Mouse (Mus musculus): ENCODE results near the gene Cdx2.

Cdx2 gene

GRCm38 (mm10) chr5:147306638-147307397, at the start of gene Cdx2:
TSS of gene Cdx2 (minus strand) at chr5:147307270.
- peaks cover 100% of the 10 kb centered on the region for H3K27me3 ChIP-seq (ENCODE audit: insufficient read depth, low read length)
- TF ChIP-seq NANOG (IDR thresholded peaks at IDR 0.05; ENCODE audit: borderline replicate concordance, low read length) (no peak), CTCF (conservative IDR thresholded peaks at IDR 0.05; ENCODE audit: low read length) (no peak), POU5F1 (IDR thresholded peaks at IDR 0.05; ENCODE audit: borderline replicate concordance, low read length) (no peak)

GRCm38 (mm10) chr5:147356260-147357055, 49.4 kb upstream of the Cdx2 start:
- no peaks in the 10 kb centered on the region for H3K36me3 ChIP-seq (ENCODE audit: insufficient read depth, low read length)

More at GRCm38 (mm10) chr5:147306638-147307397, at the start of gene Cdx2:
- H3K4me3 ChIP-seq (replicated peaks; ENCODE audit: low read length): peak within 1 kb of the TSS; percentile 71
- no peaks in the 10 kb centered on the region for H3K36me3 ChIP-seq (ENCODE audit: insufficient read depth, low read length)
- peaks cover 42% of the 10 kb centered on the region for H3K4me1 ChIP-seq (replicated peaks; ENCODE audit: low read depth, low read length)
- H3K9me3 ChIP-seq (ENCODE audit: low read length): no peaks in the 10 kb centered on the region

GRCm38 (mm10) chr5:147355788-147356187, 48.7 kb upstream of the Cdx2 start:
- Histone ChIP-seq H3K4me1 (replicated peaks; ENCODE audit: low read depth, low read length) (peaks cover 45% of the 10 kb centered on the region), H3K27me3 (ENCODE audit: insufficient read depth, low read length) (peaks cover 15% of the 10 kb centered on the region), H3K4me3 (replicated peaks; ENCODE audit: low read length) (no peak overlapping the region), H3K36me3 (ENCODE audit: insufficient read depth, low read length) (no peaks in the 10 kb centered on the region), H3K9me3 (ENCODE audit: low read length) (no peaks in the 10 kb centered on the region)
- no peak for TF ChIP-seq CTCF (conservative IDR thresholded peaks at IDR 0.05; ENCODE audit: low read length)
- no peak for TF ChIP-seq NANOG (IDR thresholded peaks at IDR 0.05; ENCODE audit: borderline replicate concordance, low read length)
- TF ChIP-seq POU5F1 (IDR thresholded peaks at IDR 0.05; ENCODE audit: borderline replicate concordance, low read length): no peak

More at GRCm38 (mm10) chr5:147356260-147357055, 49.4 kb upstream of the Cdx2 start:
- peaks cover 12% of the 10 kb centered on the region; the same call in 1 of the 2 replicates for H3K27me3 ChIP-seq (ENCODE audit: insufficient read depth, low read length)
- peaks cover 50% of the 10 kb centered on the region for H3K4me1 ChIP-seq (replicated peaks; ENCODE audit: low read depth, low read length)
- no peaks in the 10 kb centered on the region for H3K9me3 ChIP-seq (ENCODE audit: low read length)
- no peak for TF ChIP-seq CTCF (conservative IDR thresholded peaks at IDR 0.05; ENCODE audit: low read length)
- no peak for TF ChIP-seq NANOG (IDR thresholded peaks at IDR 0.05; ENCODE audit: borderline replicate concordance, low read length)
- TF ChIP-seq POU5F1 (IDR thresholded peaks at IDR 0.05; ENCODE audit: borderline replicate concordance, low read length): no peak
- no peak overlapping the region for H3K4me3 ChIP-seq (replicated peaks; ENCODE audit: low read length)

- Histone ChIP-seq H3K27me3 (ENCODE audit: insufficient read depth, low read length) (peaks cover 15% of the 10 kb centered on the region), H3K9me3 (ENCODE audit: low read length) (no peaks in the 10 kb centered on the region), H3K4me3 (replicated peaks; ENCODE audit: low read length) (no peak overlapping the region), H3K36me3 (ENCODE audit: insufficient read depth, low read length) (no peaks in the 10 kb centered on the region), H3K4me1 (replicated peaks; ENCODE audit: low read depth, low read length) (peaks cover 42% of the 10 kb centered on the region)
- TF ChIP-seq NANOG (IDR thresholded peaks at IDR 0.05; ENCODE audit: borderline replicate concordance, low read length) (no peak), POU5F1 (IDR thresholded peaks at IDR 0.05; ENCODE audit: borderline replicate concordance, low read length) (no peak), CTCF (conservative IDR thresholded peaks at IDR 0.05; ENCODE audit: low read length) (no peak)
Observed at GRCm38 (mm10) chr5:147354985-147355384, 47.9 kb upstream of the Cdx2 start.

GRCm38 (mm10) chr5:147354161-147354780, 47.2 kb upstream of the Cdx2 start:
- TF ChIP-seq NANOG (IDR thresholded peaks at IDR 0.05; ENCODE audit: borderline replicate concordance, low read length): no peak
- TF ChIP-seq CTCF (conservative IDR thresholded peaks at IDR 0.05; ENCODE audit: low read length): no peak
- no peak for TF ChIP-seq POU5F1 (IDR thresholded peaks at IDR 0.05; ENCODE audit: borderline replicate concordance, low read length)
- Histone ChIP-seq H3K36me3 (ENCODE audit: insufficient read depth, low read length) (no peaks in the 10 kb centered on the region), H3K27me3 (ENCODE audit: insufficient read depth, low read length) (peaks cover 15% of the 10 kb centered on the region), H3K4me3 (replicated peaks; ENCODE audit: low read length) (no peak overlapping the region), H3K9me3 (ENCODE audit: low read length) (no peaks in the 10 kb centered on the region), H3K4me1 (replicated peaks; ENCODE audit: low read depth, low read length) (peaks cover 36% of the 10 kb centered on the region)

GRCm38 (mm10) chr5:147351931-147352330, 44.9 kb upstream of the Cdx2 start:
- H3K4me1 ChIP-seq (replicated peaks; ENCODE audit: low read depth, low read length): peaks cover 27% of the 10 kb centered on the region
- no peak overlapping the region for H3K4me3 ChIP-seq (replicated peaks; ENCODE audit: low read length)
- H3K27me3 ChIP-seq (ENCODE audit: insufficient read depth, low read length): peaks cover 15% of the 10 kb centered on the region
- H3K36me3 ChIP-seq (ENCODE audit: insufficient read depth, low read length): no peaks in the 10 kb centered on the region
- no peak for TF ChIP-seq NANOG (IDR thresholded peaks at IDR 0.05; ENCODE audit: borderline replicate concordance, low read length)
- TF ChIP-seq POU5F1 (IDR thresholded peaks at IDR 0.05; ENCODE audit: borderline replicate concordance, low read length): no peak
- no peak for TF ChIP-seq CTCF (conservative IDR thresholded peaks at IDR 0.05; ENCODE audit: low read length)
- H3K9me3 ChIP-seq (ENCODE audit: low read length): no peaks in the 10 kb centered on the region

GRCm38 (mm10) chr5:147345981-147346380, 38.9 kb upstream of the Cdx2 start:
- 0 out of 2 replicates have a peak, but pooled peaks cover 4% of the 10 kb centered on the region for H3K4me1 ChIP-seq (replicated peaks; ENCODE audit: low read depth, low read length)
- no peak for TF ChIP-seq POU5F1 (IDR thresholded peaks at IDR 0.05; ENCODE audit: borderline replicate concordance, low read length)
- peak; percentile 68 for TF ChIP-seq CTCF (conservative IDR thresholded peaks at IDR 0.05; ENCODE audit: low read length)

GRCm38 (mm10) chr5:147343904-147344303, 36.8 kb upstream of the Cdx2 start:
- H3K36me3 ChIP-seq (ENCODE audit: insufficient read depth, low read length): no peaks in the 10 kb centered on the region
- H3K4me1 ChIP-seq (replicated peaks; ENCODE audit: low read depth, low read length): peaks cover 10% of the 10 kb centered on the region
- H3K27me3 ChIP-seq (ENCODE audit: insufficient read depth, low read length): peaks cover 11% of the 10 kb centered on the region; the same call in 1 of the 2 replicates
- TF ChIP-seq NANOG (IDR thresholded peaks at IDR 0.05; ENCODE audit: borderline replicate concordance, low read length): no peak
- H3K4me3 ChIP-seq (replicated peaks; ENCODE audit: low read length): no peak overlapping the region
- H3K9me3 ChIP-seq (ENCODE audit: low read length): no peaks in the 10 kb centered on the region

More at GRCm38 (mm10) chr5:147345981-147346380, 38.9 kb upstream of the Cdx2 start:
- Histone ChIP-seq H3K9me3 (ENCODE audit: low read length) (no peaks in the 10 kb centered on the region), H3K4me3 (replicated peaks; ENCODE audit: low read length) (no peak overlapping the region), H3K36me3 (ENCODE audit: insufficient read depth, low read length) (no peaks in the 10 kb centered on the region), H3K27me3 (ENCODE audit: insufficient read depth, low read length) (peaks cover 6% of the 10 kb centered on the region; the same call in 1 of the 2 replicates)

Data from E14TG2a.4 (cell line).